Mouse (Mus musculus): ENCODE data around the gene Dcaf7. TPM values are rescaled to one million over a fixed set of nuclear protein-coding genes. Genes with fewer than 3 reads are reported as not detected.

Gene Dcaf7
- total RNA-seq, 2 experiments from 2014 or later, result 25.9 to 26.1 TPM

GRCm38 (mm10) chr11:106106047-106106587 lies 69.4 kb downstream of the Dcaf7 start:
- no peak for DNase-seq

Other genes starting within 250 kb of the Dcaf7 start
- 1 to 10 TPM; 4.2 to 6.6 TPM for gene Cyb561, start 83.5 kb upstream of the Dcaf7 start, total RNA-seq (2021)
- 10 to 100 TPM; 31.1 to 33.9 TPM for gene Ace, start 68.9 kb upstream of the Dcaf7 start, total RNA-seq (2021)
- not detected for gene Ace3, start 42.2 kb upstream of the Dcaf7 start, total RNA-seq (2021)
- not detected for gene Kcnh6, start 28.7 kb upstream of the Dcaf7 start, total RNA-seq (2021)
- gene Taco1, start 29.2 kb downstream of the Dcaf7 start, total RNA-seq (2021), result 10 to 100 TPM; 42.1 to 44.3 TPM
- 10 to 100 TPM; 18.5 to 20.8 TPM for gene Map3k3, start 47.7 kb downstream of the Dcaf7 start, total RNA-seq (2021)
- gene Gm10840, start 124.0 kb downstream of the Dcaf7 start, total RNA-seq (2021), result not detected
- 1 to 10 TPM; 1.9 to 3.3 TPM for gene Limd2, start 124.0 kb downstream of the Dcaf7 start, total RNA-seq (2021)
- gene Strada, start 165.3 kb downstream of the Dcaf7 start, total RNA-seq (2021), result 10 to 100 TPM in 1 of 2 experiments, 1 to 10 TPM in 1; 9.8 to 10.2 TPM
- gene Ccdc47, start 179.5 kb downstream of the Dcaf7 start, total RNA-seq (2021), result 10 to 100 TPM; 58.1 to 69.1 TPM
- gene Ddx42, start 180.1 kb downstream of the Dcaf7 start, total RNA-seq (2021), result 10 to 100 TPM; 20.2 to 20.7 TPM
- gene Ftsj3, start 219.2 kb downstream of the Dcaf7 start, total RNA-seq (2021), result 10 to 100 TPM; 19.4 to 21.9 TPM
- gene Psmc5, start 219.3 kb downstream of the Dcaf7 start, total RNA-seq (2021), result 100 to 1,000 TPM; 126 to 130 TPM
- gene Smarcd2, start 236.1 kb downstream of the Dcaf7 start, total RNA-seq (2021), result 10 to 100 TPM; 10.3 to 16.6 TPM
- under 1 TPM in 1 of 2 experiments, not detected in 1; 0.08 TPM for gene Tcam1, start 239.8 kb downstream of the Dcaf7 start, total RNA-seq (2021)